Mouse (Mus musculus): ENCODE results near the gene Nrip1. TPM values are rescaled to one million over a fixed set of nuclear protein-coding genes. Genes with fewer than 3 reads are reported as not detected.

The Nrip1 gene
- polyA plus RNA-seq, 1 experiment = 16.0 TPM

DNA sequence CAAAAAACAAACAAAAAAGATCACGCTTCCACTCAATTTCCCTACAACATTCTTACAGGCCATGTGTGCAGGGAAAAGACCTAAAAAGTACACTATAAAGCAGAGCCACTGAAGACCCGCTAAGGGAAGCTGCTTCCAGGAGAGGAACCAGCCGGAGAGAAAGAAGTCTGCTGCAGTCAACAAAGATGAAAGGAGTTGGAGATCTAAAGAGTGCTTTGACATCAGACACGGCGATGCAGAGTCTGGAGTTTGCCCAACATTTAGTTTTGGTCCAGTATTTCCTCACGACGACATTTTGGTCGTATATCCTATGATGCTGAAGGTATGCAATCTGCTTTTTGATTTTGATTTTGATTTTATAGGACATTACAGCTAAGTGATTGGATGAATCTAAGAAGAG is 63.3 kb downstream of the Nrip1 start:
- no peak overlapping the region for H3K27ac ChIP-seq (ENCODE audit: insufficient read depth, low read length)
- H3K4me1 ChIP-seq (ENCODE audit: control insufficient read depth, insufficient read depth, low read length) = no peaks in the 10 kb centered on the region

DNA sequence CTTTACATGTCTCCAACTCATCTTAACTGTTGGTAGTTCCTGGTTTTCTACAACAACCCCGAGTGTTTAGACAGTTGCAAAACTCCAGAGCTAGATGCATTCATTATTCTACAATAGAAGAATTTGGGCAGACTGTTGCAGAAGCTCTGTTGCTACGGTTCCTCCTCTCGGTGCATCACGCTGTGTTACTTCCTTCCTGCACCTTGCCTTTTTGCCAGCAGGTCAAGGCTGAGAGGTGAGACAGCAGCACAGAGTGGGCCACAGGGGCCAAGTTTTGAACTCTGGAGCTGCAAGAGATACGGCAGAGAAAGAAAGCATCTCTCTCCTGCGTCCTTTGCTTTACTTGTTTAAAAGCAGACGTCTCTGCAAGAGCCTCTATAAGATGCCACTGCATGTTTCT is 64.3 kb downstream of the Nrip1 start:
- Histone ChIP-seq H3K27ac (ENCODE audit: insufficient read depth, low read length) (no peak overlapping the region), H3K4me1 (ENCODE audit: control insufficient read depth, insufficient read depth, low read length) (no peaks in the 10 kb centered on the region), H3K4me3 (ENCODE audit: insufficient read depth, low read length) (no peak overlapping the region)
- TF ChIP-seq CTCF (IDR thresholded peaks at IDR 0.05; ENCODE audit: borderline replicate concordance, insufficient read depth, low read length) = no peak
- TF ChIP-seq POLR2A (IDR thresholded peaks at IDR 0.05; ENCODE audit: low read depth, low read length) = no peak

More for the DNA sequence above, 63.3 kb downstream of the Nrip1 start:
- no peak overlapping the region for H3K4me3 ChIP-seq (ENCODE audit: insufficient read depth, low read length)
- TF ChIP-seq CTCF (IDR thresholded peaks at IDR 0.05; ENCODE audit: borderline replicate concordance, insufficient read depth, low read length) = no peak
- no peak for TF ChIP-seq POLR2A (IDR thresholded peaks at IDR 0.05; ENCODE audit: low read depth, low read length)

DNA sequence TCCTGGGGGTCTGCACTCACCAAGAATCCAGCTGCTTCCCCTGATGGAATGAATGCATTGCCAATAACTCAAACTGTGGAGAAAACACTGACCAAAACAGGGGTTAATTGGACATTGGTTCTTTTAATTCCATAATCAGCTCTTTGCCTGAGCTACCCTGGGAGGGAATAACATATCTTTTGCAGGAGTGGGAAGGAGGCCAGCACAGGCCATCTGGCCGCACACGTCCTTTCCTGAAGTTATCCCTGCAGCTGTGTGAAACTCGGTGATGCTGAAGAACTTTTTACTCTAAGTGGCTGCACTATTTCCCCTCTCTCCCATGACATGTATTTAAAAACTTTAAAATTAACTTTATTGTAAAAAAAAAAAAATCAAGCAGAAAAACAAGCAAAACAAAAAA is 66.6 kb downstream of the Nrip1 start:
- TF ChIP-seq CTCF (IDR thresholded peaks at IDR 0.05; ENCODE audit: borderline replicate concordance, insufficient read depth, low read length) = no peak
- Histone ChIP-seq H3K27ac (ENCODE audit: insufficient read depth, low read length) (no peak overlapping the region), H3K4me3 (ENCODE audit: insufficient read depth, low read length) (no peak overlapping the region), H3K4me1 (ENCODE audit: control insufficient read depth, insufficient read depth, low read length) (no peaks in the 10 kb centered on the region)

DNA sequence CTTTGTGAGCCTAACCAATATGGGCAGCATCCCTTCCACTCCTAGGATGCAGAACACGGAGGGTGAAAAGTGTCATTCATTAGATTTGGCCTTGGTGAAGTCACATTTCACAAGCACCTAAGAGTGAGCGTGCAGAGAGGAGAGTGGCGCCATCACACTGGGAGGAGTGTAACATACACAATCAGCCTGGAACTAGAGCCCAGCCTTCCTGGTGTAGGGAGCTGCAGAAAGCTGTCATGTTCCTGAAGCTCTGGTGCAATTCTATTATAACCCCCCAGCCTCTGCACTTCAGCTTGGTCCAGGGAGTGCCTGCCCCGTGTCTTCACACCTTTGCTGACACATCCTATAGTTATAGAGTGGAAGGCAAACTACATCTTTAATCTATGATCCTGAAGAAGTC is 67.2 kb downstream of the Nrip1 start:
- Histone ChIP-seq H3K27ac (ENCODE audit: insufficient read depth, low read length) (no peak overlapping the region), H3K4me1 (ENCODE audit: control insufficient read depth, insufficient read depth, low read length) (no peaks in the 10 kb centered on the region), H3K4me3 (ENCODE audit: insufficient read depth, low read length) (no peak overlapping the region)
- no peak for TF ChIP-seq CTCF (IDR thresholded peaks at IDR 0.05; ENCODE audit: borderline replicate concordance, insufficient read depth, low read length)
- TF ChIP-seq POLR2A (IDR thresholded peaks at IDR 0.05; ENCODE audit: low read depth, low read length) = no peak

DNA sequence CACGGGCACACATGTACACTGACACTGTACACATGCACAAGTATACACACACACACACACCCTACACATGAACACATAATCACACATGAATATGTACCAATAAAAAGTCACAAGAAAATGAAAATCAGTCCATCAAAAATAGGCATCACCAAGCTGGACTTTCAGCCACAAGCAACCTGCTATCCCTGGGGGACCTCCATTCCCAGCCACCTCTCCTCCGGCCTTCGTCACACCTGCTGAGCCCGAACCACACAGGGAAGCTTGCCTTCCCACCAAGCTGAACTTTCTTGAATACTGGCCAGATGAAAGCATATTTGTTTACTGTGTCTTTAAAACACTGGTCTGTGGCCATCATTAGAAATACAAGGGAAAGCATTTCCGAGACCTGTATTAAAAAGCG is 70.2 kb downstream of the Nrip1 start:
- Histone ChIP-seq H3K4me3 (ENCODE audit: insufficient read depth, low read length) (no peak overlapping the region), H3K4me1 (ENCODE audit: control insufficient read depth, insufficient read depth, low read length) (no peaks in the 10 kb centered on the region), H3K27ac (ENCODE audit: insufficient read depth, low read length) (no peak overlapping the region)
- TF ChIP-seq POLR2A (IDR thresholded peaks at IDR 0.05; ENCODE audit: low read depth, low read length) = no peak
- TF ChIP-seq CTCF (IDR thresholded peaks at IDR 0.05; ENCODE audit: borderline replicate concordance, insufficient read depth, low read length) = no peak

DNA sequence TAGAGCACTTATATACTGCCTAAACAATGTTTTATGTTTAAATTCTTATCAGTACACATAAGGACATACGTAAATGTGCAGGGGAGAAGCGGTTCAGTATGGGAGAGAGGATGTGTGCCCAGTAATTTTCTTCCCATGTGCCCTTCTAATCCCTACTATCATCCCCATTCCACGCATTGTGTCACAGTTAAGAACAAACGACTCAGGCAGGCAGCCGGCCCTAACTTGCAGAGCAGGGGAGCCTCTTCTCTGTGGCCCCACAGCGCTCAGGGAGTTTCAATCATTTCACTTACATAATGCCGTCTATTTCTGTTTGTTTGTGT is 71.9 kb downstream of the Nrip1 start:
- no peak for TF ChIP-seq CTCF (IDR thresholded peaks at IDR 0.05; ENCODE audit: borderline replicate concordance, insufficient read depth, low read length)
- no peak for TF ChIP-seq POLR2A (IDR thresholded peaks at IDR 0.05; ENCODE audit: low read depth, low read length)
- H3K4me3 ChIP-seq (ENCODE audit: insufficient read depth, low read length) = no peak overlapping the region
- H3K4me1 ChIP-seq (ENCODE audit: control insufficient read depth, insufficient read depth, low read length) = no peaks in the 10 kb centered on the region
- H3K27ac ChIP-seq (ENCODE audit: insufficient read depth, low read length) = no peak overlapping the region

DNA sequence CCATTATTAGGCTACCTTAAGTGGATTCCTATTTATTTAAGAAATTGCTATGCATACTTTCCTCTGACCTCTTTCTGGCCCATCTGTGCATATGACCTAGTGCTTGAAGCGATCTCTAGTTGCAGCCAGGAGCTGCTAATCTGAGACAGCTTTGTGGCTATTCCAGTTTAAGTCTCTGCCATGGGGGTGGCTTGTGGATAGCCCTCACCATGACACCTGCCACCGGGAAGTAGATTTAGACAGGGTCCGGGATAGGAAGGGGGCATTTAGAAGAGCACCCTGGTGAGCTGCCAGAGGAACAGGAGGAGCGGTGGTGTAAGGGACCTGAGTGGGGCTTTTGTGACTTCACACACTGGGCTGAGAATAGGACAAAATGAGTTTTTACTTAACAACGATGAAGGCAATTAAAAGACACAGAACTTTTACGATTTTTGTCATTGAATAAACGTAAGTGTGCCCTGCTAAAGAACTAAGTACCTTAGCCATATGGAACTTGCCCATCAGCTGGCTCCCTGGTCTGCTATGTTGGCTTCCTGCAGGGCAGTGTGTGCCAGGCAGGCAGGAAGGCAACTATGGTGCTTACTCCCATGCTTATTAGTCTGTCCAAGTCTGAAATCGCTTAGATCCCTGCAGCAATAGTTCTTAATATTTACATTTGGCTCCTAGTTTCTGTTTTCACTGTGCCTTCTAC is 72.4 kb downstream of the Nrip1 start:
- H3K4me3 ChIP-seq (ENCODE audit: insufficient read depth, low read length) = no peak overlapping the region
- TF ChIP-seq POLR2A (IDR thresholded peaks at IDR 0.05; ENCODE audit: low read depth, low read length) (no peak), CTCF (IDR thresholded peaks at IDR 0.05; ENCODE audit: borderline replicate concordance, insufficient read depth, low read length) (no peak)
- no peak overlapping the region for H3K27ac ChIP-seq (ENCODE audit: insufficient read depth, low read length)
- no peaks in the 10 kb centered on the region for H3K4me1 ChIP-seq (ENCODE audit: control insufficient read depth, insufficient read depth, low read length)

DNA sequence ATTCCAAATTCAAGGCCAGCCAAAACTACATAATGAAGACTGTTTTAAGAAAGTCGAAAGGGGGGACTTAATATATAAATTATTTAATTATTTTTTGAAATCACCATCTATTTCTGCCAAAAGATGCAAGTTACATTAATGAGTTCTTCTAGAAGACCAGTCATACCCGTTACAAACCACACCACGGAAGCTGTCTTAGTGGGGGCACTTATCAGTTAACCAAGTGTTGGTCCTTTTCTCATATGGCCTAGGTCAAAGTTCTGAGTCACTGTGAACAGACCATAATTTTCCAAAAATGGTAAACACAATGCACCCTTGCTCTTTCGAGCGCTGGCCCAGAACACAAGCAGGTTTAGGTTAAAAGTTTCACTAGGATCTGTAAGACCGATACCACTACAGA is 73.2 kb downstream of the Nrip1 start:
- H3K27ac ChIP-seq (ENCODE audit: insufficient read depth, low read length) = no peak overlapping the region
- H3K4me3 ChIP-seq (ENCODE audit: insufficient read depth, low read length) = no peak overlapping the region
- H3K4me1 ChIP-seq (ENCODE audit: control insufficient read depth, insufficient read depth, low read length) = no peaks in the 10 kb centered on the region
- TF ChIP-seq POLR2A (IDR thresholded peaks at IDR 0.05; ENCODE audit: low read depth, low read length) = no peak
- TF ChIP-seq CTCF (IDR thresholded peaks at IDR 0.05; ENCODE audit: borderline replicate concordance, insufficient read depth, low read length) = no peak

DNA sequence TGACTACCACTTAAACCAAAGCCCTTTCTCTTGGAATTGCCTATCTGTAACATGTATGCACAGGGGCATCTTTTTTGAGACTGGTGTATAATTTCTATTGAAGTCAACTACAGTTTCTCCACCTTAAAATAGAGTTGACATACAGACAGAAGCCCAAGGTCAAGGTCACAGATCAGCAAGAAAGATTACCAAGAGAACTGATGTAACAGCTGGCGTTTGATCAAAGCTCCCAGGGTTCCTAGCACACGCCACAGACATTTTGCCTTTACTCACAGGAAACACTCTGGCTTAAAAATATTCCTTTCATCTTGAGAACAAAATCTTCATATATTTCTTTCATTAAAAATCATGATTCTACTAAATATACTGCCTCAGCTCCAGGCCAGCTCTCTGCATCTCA is 74.1 kb downstream of the Nrip1 start:
- no peaks in the 10 kb centered on the region for H3K4me1 ChIP-seq (ENCODE audit: control insufficient read depth, insufficient read depth, low read length)
- no peak overlapping the region for H3K4me3 ChIP-seq (ENCODE audit: insufficient read depth, low read length)
- H3K27ac ChIP-seq (ENCODE audit: insufficient read depth, low read length) = no peak overlapping the region
- TF ChIP-seq CTCF (IDR thresholded peaks at IDR 0.05; ENCODE audit: borderline replicate concordance, insufficient read depth, low read length) (no peak), POLR2A (IDR thresholded peaks at IDR 0.05; ENCODE audit: low read depth, low read length) (no peak)

DNA sequence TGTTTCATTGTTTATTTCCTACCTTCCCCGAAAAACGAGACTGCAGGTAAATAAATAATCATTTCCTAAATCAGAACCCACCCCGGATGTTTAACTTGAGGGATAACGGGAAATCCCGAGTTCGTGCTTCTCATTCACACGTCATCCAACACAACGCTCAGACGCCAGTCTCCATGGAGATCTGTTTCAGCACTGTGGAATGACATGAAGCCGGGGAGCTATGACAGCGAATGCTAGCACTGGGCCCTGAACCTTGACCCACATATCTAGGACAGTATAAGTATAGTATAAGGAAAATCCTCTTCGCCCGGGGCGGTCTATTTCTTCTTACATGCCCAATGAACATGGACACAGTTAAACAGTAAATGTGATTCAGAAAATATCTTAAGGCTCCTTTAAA is 78.3 kb downstream of the Nrip1 start:
- TF ChIP-seq CTCF (IDR thresholded peaks at IDR 0.05; ENCODE audit: borderline replicate concordance, insufficient read depth, low read length) (no peak), POLR2A (IDR thresholded peaks at IDR 0.05; ENCODE audit: low read depth, low read length) (no peak)
- Histone ChIP-seq H3K4me3 (ENCODE audit: insufficient read depth, low read length) (no peak overlapping the region), H3K27ac (ENCODE audit: insufficient read depth, low read length) (no peak overlapping the region), H3K4me1 (ENCODE audit: control insufficient read depth, insufficient read depth, low read length) (no peaks in the 10 kb centered on the region)

DNA sequence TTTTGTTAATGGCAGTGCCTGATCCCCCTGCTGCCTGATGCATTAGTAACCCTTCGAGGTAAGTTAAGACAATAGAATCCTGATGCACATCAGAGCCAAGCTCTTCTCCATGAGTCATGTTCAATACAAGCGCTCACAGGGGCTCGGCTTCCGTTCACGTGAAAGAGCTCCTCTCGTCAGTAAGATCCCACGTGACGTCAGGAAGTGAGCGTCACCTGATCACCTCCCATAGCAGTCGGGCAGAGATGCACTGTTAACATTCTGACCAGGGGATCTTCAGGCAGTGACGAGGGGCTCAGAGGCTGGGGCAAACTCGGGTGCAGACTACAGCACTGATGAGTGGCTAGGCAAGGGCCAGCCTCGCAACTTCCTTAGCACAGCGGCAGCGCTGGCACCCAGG is 79.1 kb downstream of the Nrip1 start:
- Histone ChIP-seq H3K4me1 (ENCODE audit: control insufficient read depth, insufficient read depth, low read length) (no peaks in the 10 kb centered on the region), H3K4me3 (ENCODE audit: insufficient read depth, low read length) (no peak overlapping the region), H3K27ac (ENCODE audit: insufficient read depth, low read length) (no peak overlapping the region)
- TF ChIP-seq POLR2A (IDR thresholded peaks at IDR 0.05; ENCODE audit: low read depth, low read length) (no peak), CTCF (IDR thresholded peaks at IDR 0.05; ENCODE audit: borderline replicate concordance, insufficient read depth, low read length) (no peak)
